Mouse (Mus musculus): ENCODE data around the gene Chaf1a.

DNA sequence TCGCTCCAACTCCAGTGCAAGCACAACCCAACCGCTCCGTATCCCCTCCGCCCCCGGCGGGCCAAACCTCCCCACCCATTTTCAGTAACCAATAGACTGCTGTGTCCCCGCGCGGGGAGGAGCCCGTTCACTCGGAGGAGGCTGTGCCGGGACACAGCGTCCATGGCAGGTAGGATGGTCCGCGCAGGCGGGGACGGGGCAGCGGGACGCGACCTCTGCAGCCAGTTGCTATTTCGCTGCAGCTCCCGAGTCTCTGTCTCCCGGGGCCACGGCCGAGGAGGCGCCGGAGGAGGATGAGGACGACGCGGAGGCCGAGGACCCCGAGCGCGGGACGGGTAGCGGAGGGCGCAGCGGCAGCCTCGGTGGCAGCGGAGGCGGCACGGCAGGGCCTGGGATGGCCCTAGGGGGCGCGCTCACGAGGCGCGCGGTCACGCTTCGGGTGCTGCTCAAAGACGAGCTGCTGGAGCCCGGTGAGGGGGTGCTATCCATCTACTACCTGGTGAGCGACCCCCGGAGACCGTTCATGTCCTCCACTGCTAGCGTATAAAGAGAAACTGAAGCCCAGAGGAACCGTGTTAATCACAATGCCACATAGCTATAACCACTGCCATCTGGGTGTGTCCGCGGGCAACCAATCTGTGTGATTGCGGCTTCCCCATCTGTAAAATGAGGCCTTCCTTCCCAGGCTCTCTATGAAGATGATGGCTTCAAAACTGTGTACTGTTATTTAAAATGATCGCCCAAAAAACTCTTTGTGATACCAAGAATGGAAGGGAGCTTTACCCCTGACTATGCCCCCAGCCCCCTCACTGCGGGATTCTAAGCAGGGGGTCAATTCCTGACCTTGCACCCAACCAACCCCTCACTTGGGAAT lies 30.9 kb upstream of the Chaf1a start:
- TF ChIP-seq CTCF (IDR thresholded peaks at IDR 0.05; ENCODE audit: insufficient read depth, low read depth, low read length), result peak; percentile 32; the same call in 1 of the 2 replicates
- peak; percentile 74 for TF ChIP-seq POLR2A (IDR thresholded peaks at IDR 0.05; ENCODE audit: insufficient read depth, low read depth, low read length)

All from olfactory bulb, adult 2 months (tissue).